Mouse (Mus musculus): ENCODE measurements around the gene Zscan29.

- TF ChIP-seq HCFC1 (IDR thresholded peaks at IDR 0.05; ENCODE audit: borderline replicate concordance, insufficient read depth, low read length) (no peak), CHD2 (IDR thresholded peaks at IDR 0.05; ENCODE audit: low read depth, low read length) (no peak), ZNF384 (IDR thresholded peaks at IDR 0.05; ENCODE audit: low read depth, low read length) (no peak), ZC3H11A (IDR thresholded peaks at IDR 0.05; ENCODE audit: borderline replicate concordance, low read depth, low read length) (no peak), MAFK (IDR thresholded peaks at IDR 0.05; ENCODE audit: insufficient read depth, low read depth, low read length) (no peak)
Measured at GRCm38 (mm10) chr2:121115418-121115817, 55.5 kb downstream of the Zscan29 start.
